Mouse (Mus musculus) layer of hippocampus, adult 18-20 months (tissue): Measurements from ENCODE around the gene Lrrn2. TPM values are rescaled to one million over a fixed set of nuclear protein-coding genes. Genes with fewer than 3 reads are reported as not detected.
"Not testable (repeated sequence)": the region's sequence is repeated elsewhere in the genome, so short reads cannot be mapped to it uniquely, and the experiment has no call there.

ENCODE experiments used
- DNase-seq, 2 experiments: peaks; one replicate each; pipeline ENCODE4 v3.0.0; 2022; ENCODE audit warnings: low spot score in 2 of 2
- total RNA-seq, 2 experiments: library from RNA; stranded (reverse); gene quantifications; 2 replicates each; pipeline ENCODE4 v1.2.3; 2021

The Lrrn2 gene
- total RNA-seq, 2 experiments from 2014 or later, result 213 to 214 TPM

DNA sequence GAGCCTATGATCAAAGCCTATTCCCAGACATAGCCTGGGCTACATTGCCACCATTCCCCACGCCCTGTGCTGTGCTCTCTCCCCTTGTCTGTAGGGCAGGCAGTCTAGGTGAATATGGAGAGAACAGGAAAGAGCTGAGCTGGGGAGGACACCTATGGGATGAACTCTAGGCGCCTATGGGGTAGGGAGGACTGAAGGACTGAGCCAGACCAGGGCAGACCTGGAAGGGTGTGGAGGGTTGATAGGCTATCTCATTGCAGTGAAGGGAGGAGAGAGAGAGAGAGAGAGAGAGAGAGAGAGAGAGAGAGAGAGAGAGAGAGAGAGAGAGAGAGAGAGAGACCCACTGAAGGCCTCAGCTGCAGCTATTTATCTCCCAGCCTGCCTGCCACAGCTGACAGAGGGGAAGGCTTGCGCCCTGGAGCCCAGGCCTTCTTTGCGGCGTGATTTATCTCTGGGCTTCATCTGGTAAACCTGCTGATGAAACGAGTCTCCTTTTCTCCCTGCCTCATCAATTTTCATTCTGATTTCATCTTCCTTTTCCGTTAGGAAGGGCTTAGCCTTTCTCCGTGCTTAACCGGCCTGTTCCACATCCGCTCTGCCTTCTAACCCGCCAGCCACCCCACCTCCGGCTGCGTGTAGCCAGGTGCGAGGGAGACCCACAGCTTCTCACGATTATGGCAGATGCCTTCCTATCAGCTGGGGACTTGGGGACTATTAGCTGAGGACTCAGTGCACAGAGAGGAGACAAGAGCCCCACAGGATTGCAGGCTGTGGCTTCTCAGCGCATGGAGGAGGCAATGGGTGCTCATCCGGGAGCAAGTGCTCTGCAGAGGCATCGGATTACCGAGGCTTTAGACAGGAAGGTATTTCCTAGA lies 48.2 kb downstream of the Lrrn2 start:
- DNase-seq, result no peak

DNA sequence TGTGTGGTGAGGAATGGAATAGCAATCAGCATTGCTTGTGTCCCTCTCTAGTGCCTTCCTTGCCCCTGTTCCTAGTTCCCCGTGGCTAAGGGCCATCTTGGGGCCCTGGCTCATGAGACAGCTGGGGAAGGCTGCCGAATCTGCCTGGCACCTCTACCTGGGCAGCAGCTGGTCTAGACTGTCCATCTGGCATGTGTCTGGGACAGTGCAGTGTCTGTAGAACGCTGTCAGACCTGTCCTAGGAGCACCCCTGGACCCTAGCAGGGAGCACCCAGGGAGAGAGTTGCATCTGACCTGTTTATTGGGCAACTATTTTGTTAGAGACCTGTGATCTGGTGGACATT lies 48.8 kb downstream of the Lrrn2 start:
- DNase-seq, result no peak

DNA sequence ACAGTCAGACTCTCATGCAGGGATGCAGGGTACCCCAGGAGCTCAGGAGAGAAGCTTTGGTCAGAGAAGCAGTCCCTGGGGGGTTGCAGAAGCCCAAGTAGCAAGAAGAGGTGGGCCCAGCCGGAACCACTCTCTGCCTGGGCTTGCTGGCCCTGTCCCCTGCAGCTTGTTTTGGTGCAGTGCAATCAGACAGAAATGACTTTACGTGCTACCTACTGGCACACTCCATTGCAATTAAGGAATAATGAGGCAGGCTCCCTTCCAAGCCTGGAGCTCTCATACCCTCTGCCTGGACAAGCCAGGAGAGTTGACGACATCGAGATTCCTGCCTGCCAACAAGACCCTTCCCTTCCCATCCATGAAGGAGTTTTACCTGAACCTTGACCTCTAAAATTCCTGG lies 50.2 kb downstream of the Lrrn2 start:
- no peak for DNase-seq

DNA sequence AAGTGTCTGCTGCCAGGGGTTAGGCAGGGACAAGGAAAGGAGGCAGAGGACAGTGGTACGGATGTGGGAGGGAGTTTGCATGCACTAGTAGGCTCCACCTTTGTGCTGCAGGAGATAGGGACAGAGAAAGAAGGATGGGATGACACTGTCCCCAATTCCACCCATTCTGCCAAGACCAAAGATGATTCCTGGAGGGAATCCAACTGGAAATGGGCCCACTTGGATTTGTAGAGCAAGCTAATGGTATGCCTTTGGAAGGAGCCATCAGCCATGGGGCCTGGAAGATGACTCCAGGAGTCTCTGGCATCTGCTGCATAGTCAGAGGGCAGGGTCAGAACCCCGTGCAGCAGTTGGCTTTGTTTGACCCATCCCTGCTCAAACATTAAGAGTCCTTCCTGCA lies 52.3 kb downstream of the Lrrn2 start:
- DNase-seq, result no peak

DNA sequence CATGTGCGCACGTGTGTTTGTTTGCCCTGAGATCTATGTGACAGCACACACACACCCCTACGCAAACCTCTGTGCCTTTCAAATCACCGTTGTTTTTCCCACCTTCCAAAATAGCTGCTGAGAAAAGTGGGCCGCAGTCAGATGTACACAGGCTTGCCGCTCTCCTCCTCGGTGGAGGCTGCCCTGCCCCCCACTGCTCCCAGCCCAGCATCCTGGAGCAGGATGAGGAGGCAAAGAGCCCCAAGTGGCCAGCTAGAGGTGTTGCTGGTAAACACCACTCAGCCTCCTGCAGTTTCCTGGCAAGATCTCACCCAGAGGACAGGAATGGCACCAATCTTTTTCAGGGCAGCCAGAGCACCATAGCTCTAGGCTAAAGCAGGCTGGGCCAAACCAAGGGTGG lies 54.8 kb downstream of the Lrrn2 start:
- no peak for DNase-seq

DNA sequence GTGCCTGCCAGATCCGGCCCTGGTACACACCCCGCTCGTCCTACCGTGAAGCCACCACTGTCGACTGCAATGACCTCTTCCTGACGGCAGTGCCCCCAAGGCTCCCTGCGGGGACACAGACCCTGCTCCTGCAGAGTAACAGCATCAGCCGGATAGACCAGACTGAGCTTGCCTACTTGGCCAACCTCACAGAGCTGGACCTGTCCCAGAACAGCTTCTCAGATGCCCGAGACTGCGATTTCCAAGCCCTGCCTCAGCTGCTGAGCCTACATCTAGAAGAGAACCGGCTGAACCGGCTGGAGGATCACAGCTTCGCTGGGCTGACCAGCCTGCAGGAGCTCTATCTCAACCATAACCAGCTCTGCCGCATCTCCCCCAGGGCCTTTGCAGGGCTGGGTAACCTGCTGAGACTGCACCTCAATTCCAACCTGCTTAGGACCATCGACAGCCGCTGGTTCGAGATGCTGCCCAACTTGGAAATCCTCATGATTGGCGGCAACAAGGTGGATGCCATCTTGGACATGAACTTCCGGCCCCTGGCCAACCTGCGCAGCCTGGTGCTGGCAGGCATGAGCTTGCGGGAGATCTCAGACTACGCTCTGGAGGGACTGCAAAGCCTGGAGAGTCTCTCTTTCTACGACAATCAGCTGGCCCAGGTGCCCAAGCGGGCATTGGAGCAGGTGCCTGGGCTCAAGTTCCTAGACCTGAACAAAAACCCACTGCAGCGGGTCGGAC lies 57.4 kb downstream of the Lrrn2 start:
- no peak for DNase-seq

DNA sequence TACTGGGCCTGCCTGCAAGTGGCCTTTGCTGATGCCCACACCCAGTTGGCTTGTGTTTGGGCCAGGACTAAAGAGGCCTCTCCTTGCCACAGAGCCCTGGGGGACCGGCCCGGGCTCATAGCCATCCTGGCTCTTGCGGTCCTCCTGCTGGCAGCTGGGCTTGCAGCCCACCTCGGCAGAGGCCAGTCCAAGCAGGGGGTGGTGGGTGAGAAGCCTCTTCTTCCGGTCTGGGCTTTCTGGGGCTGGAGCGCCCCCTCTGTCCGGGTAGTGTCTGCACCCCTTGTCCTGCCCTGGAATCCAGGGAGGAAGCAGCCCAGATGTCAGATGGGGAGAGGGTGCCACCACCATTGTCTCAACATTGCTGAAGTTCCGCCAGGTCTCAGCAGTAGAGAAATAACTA lies 58.9 kb downstream of the Lrrn2 start:
- no peak for DNase-seq

DNA sequence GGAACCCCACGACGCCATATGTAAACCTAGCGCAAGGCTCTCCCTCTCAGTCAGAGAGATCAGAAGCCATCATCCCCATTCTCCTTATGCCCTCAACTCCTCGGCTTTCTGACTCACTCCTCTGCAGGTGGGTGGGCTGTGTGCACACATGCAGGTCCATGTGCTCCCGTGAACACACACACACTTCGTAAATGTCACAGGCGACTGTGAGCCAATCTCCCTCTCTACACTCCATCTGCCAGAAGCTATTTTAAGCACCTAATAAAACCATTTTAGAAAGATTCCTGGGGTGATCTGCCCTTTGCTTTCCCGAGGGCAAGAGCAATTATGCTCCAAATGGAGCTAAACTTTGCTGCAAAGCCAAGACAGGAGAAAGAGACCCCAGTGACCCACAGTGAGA lies 65.8 kb downstream of the Lrrn2 start:
- DNase-seq, result no peak

DNA sequence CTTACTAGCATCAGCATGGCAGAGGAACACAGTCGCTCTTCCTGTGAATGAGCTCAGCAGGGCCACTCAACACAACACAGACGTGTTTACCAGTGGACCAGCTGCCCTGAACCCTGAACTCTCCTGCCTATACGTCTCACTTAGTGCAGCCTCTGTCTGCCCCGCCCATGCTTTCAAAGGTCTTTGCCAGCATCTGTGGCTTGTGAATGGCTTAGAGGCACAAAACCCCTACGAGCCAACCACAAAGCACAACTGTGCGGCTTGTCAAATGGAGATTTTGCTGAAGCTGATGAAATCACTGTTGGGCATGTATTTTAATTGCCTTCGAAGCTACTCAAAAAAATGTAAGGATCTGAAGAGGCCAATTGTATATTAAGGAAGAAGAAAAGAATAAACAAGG lies 67.7 kb downstream of the Lrrn2 start:
- DNase-seq, result no peak

DNA sequence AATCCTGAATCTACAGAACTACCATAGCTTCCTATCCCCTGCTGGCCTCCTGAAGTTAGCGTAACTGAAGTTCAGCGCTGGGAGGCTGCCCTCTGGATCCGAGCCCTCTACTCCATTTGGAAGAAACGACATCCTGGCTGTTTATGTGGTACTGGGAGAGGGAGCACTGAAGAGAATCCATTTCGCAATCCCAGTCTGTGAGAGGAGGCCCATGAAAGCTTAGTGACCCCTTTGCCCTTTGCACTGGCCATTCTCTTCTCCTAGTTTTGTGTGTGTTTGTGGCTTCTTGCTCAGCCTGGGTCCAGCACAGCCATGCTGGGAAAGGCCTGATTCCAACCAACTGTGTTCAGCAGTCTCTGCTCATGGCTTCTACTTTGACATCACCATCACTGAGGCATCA lies 76.7 kb downstream of the Lrrn2 start:
- DNase-seq, result no peak

DNA sequence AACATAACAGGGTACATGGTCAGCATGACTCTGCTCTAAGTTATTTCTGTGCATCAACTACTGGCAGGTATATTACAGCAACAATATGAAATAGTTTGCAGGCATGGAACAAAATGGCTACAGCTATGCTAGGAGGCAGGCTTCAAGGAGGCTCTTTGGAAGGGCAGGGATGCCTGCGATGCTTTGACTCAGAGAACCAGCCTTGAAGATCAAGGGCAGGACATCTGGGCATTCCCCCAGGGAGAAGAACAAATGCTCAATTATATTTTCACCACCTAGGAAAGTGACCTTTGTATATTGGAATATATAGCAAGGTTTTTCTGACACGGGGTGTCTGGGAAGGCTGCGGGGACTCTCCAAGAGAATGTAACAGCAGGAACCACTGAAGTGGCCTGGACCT lies 81.7 kb downstream of the Lrrn2 start:
- no peak for DNase-seq

DNA sequence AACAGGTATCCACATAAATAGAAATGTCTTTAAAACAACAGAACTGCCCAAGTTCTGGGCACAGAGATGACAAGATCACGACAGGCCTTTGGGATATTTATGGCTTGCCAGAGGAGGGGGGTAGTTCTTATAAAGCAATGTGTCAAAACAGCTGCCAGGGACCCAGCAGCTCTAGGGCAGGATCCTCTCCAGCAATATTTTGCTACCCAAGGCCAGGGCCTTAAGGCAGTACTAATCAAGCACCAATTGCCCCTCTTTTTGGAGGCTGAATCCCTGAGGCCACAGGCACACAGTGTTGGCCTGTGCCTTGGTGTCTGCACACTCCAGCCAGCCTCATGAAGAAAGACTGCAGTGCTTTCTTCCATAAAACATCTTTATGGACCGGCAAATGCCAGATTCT lies 84.0 kb downstream of the Lrrn2 start:
- no peak for DNase-seq

DNA sequence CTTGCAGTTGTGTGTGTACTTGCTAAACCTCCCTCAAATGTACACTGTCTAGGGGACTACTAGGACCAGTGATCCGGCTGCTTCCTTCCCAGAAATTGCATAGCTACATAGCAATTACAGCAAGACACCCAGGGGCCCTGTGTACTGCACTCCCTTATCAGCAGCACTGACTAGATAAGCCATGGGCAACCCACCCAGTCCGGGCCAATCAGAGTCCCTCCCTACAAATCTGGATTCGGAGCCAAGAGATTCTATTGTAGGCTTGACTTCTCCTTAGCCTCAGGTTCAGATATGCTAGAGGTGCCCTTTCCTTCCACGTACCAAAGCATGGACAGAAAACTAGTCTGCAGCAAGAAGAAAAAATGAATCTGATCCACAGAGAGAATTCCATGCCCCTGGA lies 84.6 kb downstream of the Lrrn2 start:
- no peak for DNase-seq

DNA sequence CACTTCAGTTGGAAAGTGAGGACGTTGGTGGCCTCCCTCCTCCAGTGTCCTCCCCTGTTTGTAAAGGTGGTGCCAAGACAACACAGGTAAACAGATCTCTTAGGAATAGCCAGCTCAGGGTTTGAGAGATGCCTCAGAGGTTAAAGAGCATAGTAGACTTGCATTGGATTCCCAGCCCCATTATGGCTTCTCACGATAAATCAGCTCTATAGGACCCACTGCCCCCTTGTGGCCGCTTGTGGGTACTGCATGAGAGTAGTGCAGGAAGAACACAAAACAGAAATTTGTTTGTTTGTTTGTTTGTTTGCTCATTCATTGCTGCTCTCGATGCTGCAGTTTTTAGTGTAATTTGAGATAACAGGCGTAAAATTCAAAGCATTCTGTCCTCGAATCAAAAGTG lies 88.6 kb downstream of the Lrrn2 start:
- DNase-seq, result peak in 1 of 2 experiments; percentile 65

DNA sequence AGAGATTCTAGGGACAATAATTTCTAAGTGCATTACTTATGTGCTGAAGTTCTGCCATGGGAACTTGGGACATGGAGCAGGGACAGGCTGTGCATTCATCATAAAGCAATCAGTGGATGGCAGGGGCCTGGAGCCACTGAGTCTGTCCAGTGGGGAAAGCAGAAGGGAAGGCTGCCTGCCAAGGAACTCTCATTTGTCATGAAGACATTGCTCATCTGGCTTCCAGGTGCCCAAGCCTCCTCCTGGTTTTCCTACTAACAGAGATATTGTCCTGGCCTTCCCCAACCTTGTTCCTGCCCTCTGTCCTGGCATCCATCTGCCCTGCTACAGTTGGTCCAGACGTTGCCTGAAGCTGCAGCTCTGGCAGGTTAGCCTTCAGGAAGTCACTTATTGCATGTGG lies 97.3 kb downstream of the Lrrn2 start:
- DNase-seq, result no peak

DNA sequence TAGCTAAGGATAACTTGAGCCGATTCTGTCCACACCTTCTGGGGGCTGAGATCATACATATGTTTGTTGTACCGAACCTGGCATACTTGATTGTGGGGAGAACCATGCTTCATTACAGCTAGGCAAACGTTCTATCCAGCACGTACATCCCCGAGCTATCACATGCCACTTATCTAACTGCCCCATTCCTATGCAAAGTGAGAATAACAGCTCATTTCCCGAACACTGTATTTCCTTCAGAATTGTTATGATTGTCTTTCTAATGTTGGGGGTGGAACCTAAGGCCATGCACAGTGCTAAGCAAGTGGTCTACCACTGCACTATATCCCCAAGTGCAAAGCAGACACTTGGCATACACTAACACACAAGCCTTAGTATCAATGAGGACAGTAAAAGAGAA lies 101.2 kb downstream of the Lrrn2 start:
- DNase-seq, result no peak

DNA sequence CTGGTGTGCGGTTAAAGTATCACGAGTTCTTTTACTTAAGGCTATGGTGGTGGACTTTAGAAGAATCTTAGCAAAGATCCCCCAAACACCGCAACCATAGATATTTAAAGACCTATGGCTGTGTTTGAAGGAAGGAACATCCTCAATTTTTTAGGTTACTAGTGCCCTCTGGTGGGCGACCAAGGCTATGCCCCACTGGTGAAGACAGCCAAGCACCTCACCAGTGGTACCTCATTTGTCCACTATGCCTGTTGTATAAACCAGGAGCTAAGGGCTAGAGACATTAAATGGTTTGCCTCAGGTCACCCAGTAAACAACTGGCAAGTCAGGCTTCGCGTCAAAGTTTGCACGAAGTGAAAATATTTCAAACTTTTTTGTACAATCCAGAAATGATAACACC lies 102.7 kb downstream of the Lrrn2 start:
- DNase-seq, result peak; percentile 50 to 82

DNA sequence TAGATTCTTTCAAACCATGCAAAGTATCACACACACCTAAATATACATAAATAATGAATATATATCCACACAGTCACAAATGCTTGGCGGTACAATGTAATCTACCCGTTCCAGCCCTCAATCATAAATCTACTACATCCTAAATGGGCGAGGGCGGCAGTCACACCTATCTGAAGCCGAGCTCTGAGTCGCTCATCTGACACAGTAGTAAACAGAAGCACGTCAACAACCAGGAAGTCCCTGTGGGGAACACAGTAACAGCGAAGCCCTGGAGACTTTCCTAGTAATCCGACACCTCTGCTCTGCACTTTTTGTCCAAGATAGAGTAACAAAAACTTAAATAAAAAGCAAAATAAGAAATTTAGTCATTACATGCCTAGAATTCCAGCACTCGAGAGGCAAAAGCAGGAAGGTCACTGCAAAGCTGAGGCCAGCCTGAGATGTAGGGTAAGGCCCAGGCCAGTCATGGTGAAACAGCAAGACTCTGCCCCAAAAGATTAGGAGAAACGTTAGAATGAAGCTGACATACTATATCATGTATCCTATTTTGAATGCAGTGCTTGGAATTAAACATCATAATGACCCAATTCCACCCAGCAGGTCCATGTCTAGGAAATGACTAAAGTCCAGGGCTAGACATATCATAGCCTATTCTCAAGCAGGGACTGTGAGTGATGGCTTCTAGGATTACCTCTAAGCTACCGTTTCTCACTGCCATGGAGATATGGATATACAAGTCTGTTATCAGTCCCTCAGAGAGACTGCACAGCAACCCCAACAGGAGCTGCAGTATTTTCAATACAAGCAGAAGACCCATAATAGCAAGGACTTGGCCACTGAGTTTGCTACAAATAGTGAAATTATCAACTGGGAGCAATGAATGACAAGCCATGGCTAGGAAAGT lies 108.7 kb downstream of the Lrrn2 start:
- not testable (repeated sequence) for DNase-seq
